Mouse (Mus musculus) CH12.LX (cell line): ENCODE measurements at regions not wholly inside any gene's neighbourhood (a gene's known extent, or its start where the extent isn't known, plus 50 kb on each side); places are given as distances from the start of the nearest gene placed in this dataset.

ENCODE experiments used
- DNase-seq: peaks from one replicate; pipeline ENCODE4 v3.0.0-alpha.2; 2013; ENCODE audit errors: extremely low read depth
- H3K27ac ChIP-seq: 2 replicates; pipeline ENCODE4 v1.5.1; 2012; ENCODE audit warnings: low read depth, mild to moderate bottlenecking, control low read depth, moderate library complexity; ENCODE audit not compliant: insufficient read depth
- H3K27me3 ChIP-seq: replicated peaks from 2 replicates; pipeline ENCODE3; 2012; ENCODE audit warnings: inconsistent platforms
- H3K36me3 ChIP-seq, 2 experiments: replicated peaks in 1 of 2; 2 replicates each; pipeline versions ENCODE3 to v1.6.1; 2012; ENCODE audit warnings: inconsistent platforms in 1 of 2, low read length in 1 of 2, mild to moderate bottlenecking in 1 of 2, mixed read lengths in 1 of 2, moderate library complexity in 1 of 2; ENCODE audit not compliant: control insufficient read depth in 1 of 2, insufficient read depth in 1 of 2
- H3K4me1 ChIP-seq, 2 experiments: 2 replicates each; pipeline ENCODE4 v1.6.1; 2012; ENCODE audit warnings: inconsistent platforms in 1 of 2, moderate library complexity in 1 of 2; ENCODE audit not compliant: insufficient read depth in 2 of 2, control insufficient read depth in 1 of 2
- H3K4me2 ChIP-seq: 2 replicates; pipeline ENCODE4 v1.6.1; 2012; ENCODE audit warnings: low read depth, mild to moderate bottlenecking, control low read depth; ENCODE audit not compliant: poor library complexity, insufficient read depth, severe bottlenecking
- H3K4me3 ChIP-seq, 3 experiments: fragments of 150-350 bp in 1 of 3; sonication (generic) in 1 of 3; replicated peaks in 1 of 3; 2 replicates each; pipeline versions ENCODE3 to v1.5.1; 2011 to 2012; ENCODE audit warnings: low read depth in 2 of 3, low read length in 2 of 3, mild to moderate bottlenecking in 2 of 3, moderate library complexity in 2 of 3, control low read depth in 1 of 3, improper control_type of control experiment in 1 of 3, inconsistent platforms in 1 of 3, mixed read lengths in 1 of 3; ENCODE audit not compliant: poor library complexity in 1 of 3
- H3K79me2 ChIP-seq: replicated peaks from 2 replicates; pipeline ENCODE4 v1.6.1; 2012; ENCODE audit warnings: mild to moderate bottlenecking, moderate library complexity; ENCODE audit not compliant: control insufficient read depth, poor library complexity, insufficient read depth, severe bottlenecking; ENCODE audit errors: extremely low read depth
- H3K9ac ChIP-seq: 2 replicates; pipeline ENCODE4 v1.6.1; 2012; ENCODE audit warnings: low read depth, mild to moderate bottlenecking, control low read depth, moderate library complexity; ENCODE audit not compliant: insufficient read depth
- H3K9me3 ChIP-seq: replicated peaks from 2 replicates; pipeline ENCODE3; 2012; ENCODE audit warnings: low read length, inconsistent platforms, mixed read lengths
- CHD1 ChIP-seq: IDR thresholded peaks from 2 replicates; pipeline ENCODE4 v1.6.1; 2012; ENCODE audit warnings: low read depth, low read length, improper control_type of control experiment, inconsistent platforms
- CHD2 ChIP-seq: IDR thresholded peaks from 2 replicates; pipeline ENCODE4 v1.6.1; 2011; ENCODE audit warnings: low read length, improper control_type of control experiment
- ELF1 ChIP-seq: IDR thresholded peaks from 2 replicates; pipeline ENCODE4 v1.6.1; 2014; ENCODE audit warnings: low read depth, mild to moderate bottlenecking, inconsistent platforms, low read length, improper control_type of control experiment
- EP300 ChIP-seq: IDR thresholded peaks from 2 replicates; pipeline ENCODE4 v1.6.1; 2011; ENCODE audit warnings: low read length, improper control_type of control experiment
- ETS1 ChIP-seq: conservative IDR thresholded peaks from 2 replicates; pipeline ENCODE4 v1.6.1; 2012; ENCODE audit warnings: low read depth, mild to moderate bottlenecking, inconsistent platforms, low read length, improper control_type of control experiment, moderate library complexity
- HCFC1 ChIP-seq: IDR thresholded peaks from 2 replicates; pipeline ENCODE4 v1.6.1; 2012; ENCODE audit warnings: low read depth, mild to moderate bottlenecking, inconsistent platforms, low read length, improper control_type of control experiment
- MAFK ChIP-seq: IDR thresholded peaks from 2 replicates; pipeline ENCODE4 v1.6.1; 2011; ENCODE audit warnings: low read length, improper control_type of control experiment; ENCODE audit not compliant: insufficient replicate concordance
- POLR2A ChIP-seq: IDR thresholded peaks from 2 replicates; pipeline ENCODE4 v1.6.1; 2011; ENCODE audit warnings: low read depth, mild to moderate bottlenecking, improper control_type of control experiment, low read length
- SMC3 ChIP-seq: IDR thresholded peaks from 2 replicates; pipeline ENCODE4 v1.6.1; 2011; ENCODE audit warnings: low read depth, low read length, improper control_type of control experiment
- ZNF384 ChIP-seq: IDR thresholded peaks from 2 replicates; pipeline ENCODE4 v1.6.1; 2012; ENCODE audit warnings: low read depth, low read length, improper control_type of control experiment, inconsistent platforms
- dilution Hi-C: fragments of 300-500 bp; cut with MboI; formaldehyde crosslinking; loops from 2 replicates; pipeline ENCODE4 v1.14.3; 2020; ENCODE audit warnings: low sequenced_read_pairs; ENCODE audit not compliant: extremely low pct_unique_long_range_greater_than_20kb, extremely low pct_ligation_motif_present
- in situ Hi-C: fragments of 300-500 bp; cut with MboI; formaldehyde crosslinking; loops from 3 replicates; pipeline ENCODE4 v1.14.3; 2019; ENCODE audit warnings: low sequenced_read_pairs, low pct_ligation_motif_present, low pct_unique_long_range_greater_than_20kb, mixed read lengths

- in situ Hi-C loops = no loop called here
- no peak overlapping the region for H3K9ac ChIP-seq
- H3K4me2 ChIP-seq = no peak overlapping the region
- no peak overlapping the region for H3K4me3 ChIP-seq
- no peak overlapping the region for H3K27ac ChIP-seq
- TF ChIP-seq SMC3 = no peak
- TF ChIP-seq ETS1 = no peak
- no peak for TF ChIP-seq HCFC1
- TF ChIP-seq CHD1 = no peak
- no peak for TF ChIP-seq ZNF384
- TF ChIP-seq, all 38 proteins: peak for 0
- Histone ChIP-seq H3K9me3 (no peaks in the 10 kb centered on the region), H3K27me3 (no peaks in the 10 kb centered on the region), H3K4me1 (peaks cover 0 to 3% of the 10 kb centered on the region in 2 experiments; a peak in 2 of 4 replicates), H3K79me2 (no peaks in the 10 kb centered on the region), H3K36me3 (no peaks in the 10 kb centered on the region)
- no peak for DNase-seq
- dilution Hi-C loops = no loop called here
Measured at GRCm38 (mm10) chr13:52339156-52339555, 191.9 kb downstream of the Diras2 start.

DNA sequence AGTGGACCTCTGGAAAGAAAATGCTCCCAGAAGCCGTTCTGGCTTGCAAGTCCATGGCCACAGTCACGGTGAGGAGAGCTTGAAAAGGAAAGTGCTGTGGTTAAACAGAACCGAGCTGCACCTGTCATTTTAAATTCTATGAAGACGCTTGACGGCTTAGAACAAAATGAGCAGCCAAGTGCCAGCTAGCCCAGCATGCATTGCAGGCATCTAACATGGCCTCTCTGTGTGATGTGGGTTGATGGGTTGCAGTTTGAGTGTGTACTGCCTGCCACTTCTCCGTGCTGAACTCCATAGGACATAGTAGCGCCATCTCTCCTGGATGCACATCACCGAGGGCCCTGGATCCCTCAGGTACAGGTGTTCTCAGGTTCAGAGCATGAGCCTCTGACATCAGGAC is 189.1 kb downstream of the Diras2 start:
- peaks cover 0 to 3% of the 10 kb centered on the region in 2 experiments; a peak in 2 of 4 replicates for H3K4me1 ChIP-seq
- H3K27me3 ChIP-seq = no peaks in the 10 kb centered on the region
- H3K9me3 ChIP-seq = no peaks in the 10 kb centered on the region
- DNase-seq = no peak
- no peaks in the 10 kb centered on the region for H3K79me2 ChIP-seq
- in situ Hi-C loops (no loop called here), dilution Hi-C loops (no loop called here)
- no peak overlapping the region for H3K4me3 ChIP-seq
- H3K36me3 ChIP-seq = no peaks in the 10 kb centered on the region
- H3K4me2 ChIP-seq = no peak overlapping the region
- H3K9ac ChIP-seq = no peak overlapping the region
- no peak overlapping the region for H3K27ac ChIP-seq
- no peak for TF ChIP-seq MAFK
- TF ChIP-seq CHD2 = no peak
- no peak for TF ChIP-seq ELF1

- no peaks in the 10 kb centered on the region for H3K9me3 ChIP-seq
- in situ Hi-C loops = no loop called here
- H3K9ac ChIP-seq = no peak overlapping the region
- DNase-seq = no peak
- peaks cover 0 to 3% of the 10 kb centered on the region in 2 experiments; a peak in 2 of 4 replicates for H3K4me1 ChIP-seq
- H3K79me2 ChIP-seq = no peaks in the 10 kb centered on the region
- no peak overlapping the region for H3K27ac ChIP-seq
- H3K4me2 ChIP-seq = no peak overlapping the region
- H3K4me3 ChIP-seq = no peak overlapping the region
- no peaks in the 10 kb centered on the region for H3K36me3 ChIP-seq
- no peak for TF ChIP-seq POLR2A
- TF ChIP-seq ETS1 = no peak
- TF ChIP-seq EP300 = no peak
- no peaks in the 10 kb centered on the region for H3K27me3 ChIP-seq
- dilution Hi-C loops = no loop called here
Measured at GRCm38 (mm10) chr13:52344383-52344782, 186.7 kb downstream of the Diras2 start.
